Mouse (Mus musculus) lung, postnatal 0 days (tissue): Measurements from ENCODE around the gene Ly6g6d. TPM values are rescaled to one million over a fixed set of nuclear protein-coding genes. Genes with fewer than 3 reads are reported as not detected.
A peak's percentile ranks its signal among the peaks of the same experiment; 100 is the strongest.

Experiments used
- ATAC-seq: fragments of 200-750 bp; cut with Nextera tagmentation; 2 replicates; pipeline ENCODE4 v1.8.0; 2017; ENCODE audit warnings: moderate library complexity
- DNase-seq: peaks from one replicate; pipeline ENCODE4 v3.0.0-alpha.2; 2016; ENCODE audit warnings: low spot score
- H3K27ac ChIP-seq: fragments of 300-500 bp; sonication (generic); 2 replicates; pipeline ENCODE4 v1.5.1; 2014; ENCODE audit warnings: antibody characterized with exemption, mild to moderate bottlenecking, low read length, mixed read lengths
- H3K27me3 ChIP-seq: fragments of 300-500 bp; sonication (generic); replicated peaks from 2 replicates; pipeline ENCODE4 v1.6.1; 2014; ENCODE audit warnings: low read length, mixed read lengths; ENCODE audit not compliant: insufficient read depth
- H3K36me3 ChIP-seq: fragments of 300-500 bp; sonication (generic); 2 replicates; pipeline ENCODE4 v1.6.1; 2014; ENCODE audit warnings: low read length, mixed read lengths; ENCODE audit not compliant: insufficient read depth
- H3K4me1 ChIP-seq: fragments of 300-500 bp; sonication (generic); 2 replicates; pipeline ENCODE4 v1.6.1; 2014; ENCODE audit warnings: antibody characterized with exemption, low read depth, low read length, mixed read lengths; ENCODE audit not compliant: insufficient read depth
- H3K4me2 ChIP-seq: fragments of 300-500 bp; sonication (generic); replicated peaks from 2 replicates; pipeline ENCODE4 v1.6.1; 2014; ENCODE audit warnings: low read depth, mild to moderate bottlenecking, low read length, moderate library complexity, mixed read lengths
- H3K4me3 ChIP-seq: fragments of 300-500 bp; sonication (generic); 2 replicates; pipeline ENCODE4 v1.5.1; 2014; ENCODE audit warnings: low read depth, low read length
- H3K9ac ChIP-seq: fragments of 300-500 bp; sonication (generic); replicated peaks from 2 replicates; pipeline ENCODE4 v1.6.1; 2014; ENCODE audit warnings: low read depth, mild to moderate bottlenecking
- H3K9me3 ChIP-seq: fragments of 300-500 bp; sonication (generic); 2 replicates; pipeline ENCODE4 v1.6.1; 2016; ENCODE audit warnings: low read length, mixed read lengths
- CTCF ChIP-seq: IDR thresholded peaks from 2 replicates; pipeline ENCODE4 v1.5.1; 2016; ENCODE audit warnings: antibody characterized with exemption, mild to moderate bottlenecking
- EP300 ChIP-seq: IDR thresholded peaks from 2 replicates; pipeline ENCODE4 v1.6.1; 2016; ENCODE audit warnings: antibody characterized with exemption, mild to moderate bottlenecking, control low read depth
- WGBS: fragments of 180-500 bp; shearing (Covaris S2); extraction: QIAGEN DNeasy Blood & Tissue Kit; methylation state at CpG from one replicate; pipeline ENCODE4 v1.1.7; 2014; 5-methylcytosine and 5-hydroxymethylcytosine counted together
- polyA plus RNA-seq: library from polyadenylated mRNA; unstranded; fragments of >200 nt; fragmentation: Nextera tagmentation; extraction: Ambion mirVana; gene quantifications from 2 replicates; pipeline ENCODE4 v1.2.1, GENCODE M21; 2015

Ly6g6d gene
- polyA plus RNA-seq, 1 experiment from 2014 or later = 14.7 TPM

DNA sequence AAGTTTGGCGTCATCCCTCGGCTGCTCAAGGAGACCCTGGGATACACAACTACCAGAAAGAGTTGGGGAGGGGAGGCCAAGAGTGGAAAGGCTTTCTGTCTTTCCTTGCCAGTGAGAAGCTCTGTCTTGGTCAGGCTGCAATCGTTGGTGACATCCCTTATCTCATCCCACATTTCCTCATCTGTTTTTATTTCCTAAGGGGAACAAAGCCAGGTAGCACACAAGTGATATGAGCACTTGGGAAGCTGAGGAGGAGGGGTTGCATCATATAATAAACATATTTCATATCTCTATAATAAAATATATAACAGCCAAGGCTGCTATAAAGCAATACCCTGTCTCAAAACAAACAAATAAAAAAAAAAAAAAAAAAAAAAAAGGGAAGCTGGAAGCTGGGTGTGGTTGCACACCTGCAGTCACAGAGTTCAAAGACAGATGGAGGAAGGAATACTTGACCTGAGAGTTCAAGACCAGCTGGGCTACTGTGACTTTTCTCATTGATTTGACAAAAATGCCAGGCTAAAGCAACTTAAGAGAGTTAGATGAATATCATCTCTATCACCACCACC, 6.1 kb upstream of the Ly6g6d start:
- Histone ChIP-seq H3K4me1 (no peaks in the 10 kb centered on the region), H3K27ac (no peak overlapping the region), H3K9me3 (no peaks in the 10 kb centered on the region), H3K4me2 (no peak overlapping the region), H3K9ac (no peak overlapping the region), H3K36me3 (no peaks in the 10 kb centered on the region), H3K4me3 (no peak overlapping the region), H3K27me3 (no peaks in the 10 kb centered on the region)
- ATAC-seq (no peak), DNase-seq (no peak)
- 54% methylated on average over 3 of the region's 3 CpGs for whole genome bisulfite sequencing
- no peak for TF ChIP-seq CTCF
- TF ChIP-seq EP300 = no peak

DNA sequence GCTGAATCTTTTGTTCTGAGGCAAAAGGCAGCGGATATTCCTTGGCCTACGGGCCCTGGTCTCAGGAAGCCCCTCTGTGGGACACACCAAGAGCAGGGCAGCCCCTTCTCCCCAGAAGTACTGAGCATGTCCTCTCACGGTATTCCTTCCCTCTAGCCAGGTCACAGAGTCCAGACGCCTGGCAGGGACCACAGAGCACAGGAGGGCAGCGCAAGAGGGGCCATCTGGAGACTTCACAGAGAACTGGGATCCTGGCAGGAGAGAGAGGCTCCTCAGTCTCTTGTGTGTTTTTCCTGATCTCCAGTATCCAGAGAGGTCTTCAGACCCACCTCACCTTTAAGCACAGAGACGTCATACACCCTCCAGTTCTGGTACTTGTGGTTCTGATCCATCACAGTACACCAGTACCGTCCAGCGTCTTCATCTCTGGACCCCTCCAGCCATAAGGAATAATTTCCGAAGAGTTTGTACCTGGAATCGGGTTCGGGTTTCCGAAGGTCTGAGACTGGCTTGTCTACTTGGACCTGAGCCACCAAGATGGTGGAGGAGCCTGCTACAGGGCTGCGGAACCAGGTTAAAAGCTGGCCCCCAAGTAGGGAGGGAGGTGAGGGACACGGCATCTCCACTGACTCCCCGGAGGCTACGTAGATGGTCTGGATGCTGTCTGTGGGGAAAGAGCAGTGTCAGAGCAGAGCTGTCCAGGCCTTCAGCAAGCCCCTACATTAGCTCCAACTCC, 5.1 kb upstream of the Ly6g6d start:
- no peak overlapping the region for H3K4me3 ChIP-seq
- H3K9me3 ChIP-seq = no peaks in the 10 kb centered on the region
- H3K4me2 ChIP-seq = no peak overlapping the region
- H3K27ac ChIP-seq = no peak overlapping the region
- H3K9ac ChIP-seq = no peak overlapping the region
- no peaks in the 10 kb centered on the region for H3K36me3 ChIP-seq
- DNase-seq = no peak
- no peaks in the 10 kb centered on the region for H3K4me1 ChIP-seq
- WGBS = 81% methylated on average over 16 of the region's 16 CpGs
- TF ChIP-seq EP300 = no peak
- TF ChIP-seq CTCF = no peak
- no peaks in the 10 kb centered on the region for H3K27me3 ChIP-seq
- no peak for ATAC-seq

DNA sequence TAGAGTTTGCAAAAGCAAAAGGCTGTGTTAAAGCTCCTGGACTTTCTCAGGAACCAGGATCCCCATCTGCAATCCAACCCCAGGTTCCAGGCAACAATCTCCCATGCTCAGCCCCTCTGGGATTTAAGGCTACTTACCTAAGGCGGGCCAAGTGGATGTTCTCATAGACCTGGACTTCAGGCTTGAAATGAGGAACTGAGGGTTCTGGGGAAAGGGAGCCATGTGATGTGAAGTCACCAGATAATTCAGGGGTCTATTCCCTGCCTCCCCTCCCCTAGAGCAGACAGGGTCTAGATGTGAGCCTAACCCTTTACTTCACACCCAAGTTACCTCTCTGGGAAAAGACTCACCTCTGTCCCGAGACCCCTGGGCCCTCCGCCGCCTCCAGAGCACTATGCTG, 2.8 kb upstream of the Ly6g6d start:
- TF ChIP-seq CTCF (no peak), EP300 (no peak)
- DNase-seq (no peak), ATAC-seq (no peak)
- H3K27me3 ChIP-seq = no peaks in the 10 kb centered on the region
- H3K4me1 ChIP-seq = no peaks in the 10 kb centered on the region
- no peak overlapping the region for H3K4me2 ChIP-seq
- H3K4me3 ChIP-seq = no peak overlapping the region
- no peak overlapping the region for H3K27ac ChIP-seq
- H3K9me3 ChIP-seq = no peaks in the 10 kb centered on the region
- no peak overlapping the region for H3K9ac ChIP-seq
- no peaks in the 10 kb centered on the region for H3K36me3 ChIP-seq
- WGBS = 85% methylated on average over 4 of the region's 4 CpGs

DNA sequence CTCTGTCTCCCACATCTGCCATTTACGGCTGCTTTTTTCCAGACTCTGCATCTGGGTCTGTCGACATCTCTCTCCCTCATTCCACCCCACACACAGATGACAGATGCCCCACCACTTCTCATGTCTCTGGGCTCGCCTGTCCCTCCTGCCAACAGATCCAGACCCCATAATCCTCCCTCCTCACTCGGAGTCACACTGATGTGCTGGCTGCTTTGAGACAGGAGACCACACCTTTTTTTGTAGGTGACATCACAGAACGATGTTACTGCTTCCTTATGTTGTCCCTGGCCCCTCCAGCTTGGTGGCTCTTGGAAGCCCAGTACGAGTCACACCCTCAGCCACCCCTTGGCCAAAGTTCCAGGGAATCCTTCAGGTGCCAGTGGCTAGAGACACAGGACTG, 2.4 kb upstream of the Ly6g6d start:
- H3K27me3 ChIP-seq = no peaks in the 10 kb centered on the region
- TF ChIP-seq CTCF (no peak), EP300 (no peak)
- no peaks in the 10 kb centered on the region for H3K36me3 ChIP-seq
- no peak overlapping the region for H3K9ac ChIP-seq
- no peak overlapping the region for H3K4me2 ChIP-seq
- ATAC-seq = no peak
- no peaks in the 10 kb centered on the region for H3K9me3 ChIP-seq
- WGBS = 54% methylated on average over 6 of the region's 6 CpGs
- no peak overlapping the region for H3K27ac ChIP-seq
- DNase-seq = no peak
- no peak overlapping the region for H3K4me3 ChIP-seq
- H3K4me1 ChIP-seq = no peaks in the 10 kb centered on the region

DNA sequence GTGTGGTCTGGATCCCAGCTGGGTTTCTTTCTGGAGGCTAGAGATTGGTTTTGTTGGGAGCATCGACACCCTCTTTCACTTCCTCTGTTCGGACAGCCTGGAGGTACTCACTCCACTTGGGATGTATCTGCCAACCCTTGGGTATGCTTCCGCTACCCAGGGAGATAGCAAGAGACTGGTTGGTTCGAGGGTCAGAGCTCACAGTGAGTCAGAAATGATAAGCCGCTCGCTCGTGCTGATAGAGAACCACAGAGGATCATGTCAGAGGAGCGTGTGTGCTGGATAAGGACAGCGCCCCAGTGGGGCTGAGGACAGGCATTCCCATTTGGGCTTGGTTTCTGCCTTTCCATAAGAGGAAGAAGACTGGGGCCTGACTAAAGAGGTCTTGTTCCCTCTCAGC, 1.9 kb upstream of the Ly6g6d start:
- Histone ChIP-seq H3K4me1 (no peaks in the 10 kb centered on the region), H3K27ac (no peak overlapping the region), H3K9me3 (no peaks in the 10 kb centered on the region), H3K4me2 (no peak overlapping the region), H3K9ac (no peak overlapping the region), H3K36me3 (no peaks in the 10 kb centered on the region), H3K4me3 (no peak overlapping the region), H3K27me3 (no peaks in the 10 kb centered on the region)
- WGBS = 39% methylated on average over 9 of the region's 9 CpGs
- TF ChIP-seq EP300 (no peak), CTCF (no peak)
- ATAC-seq (no peak), DNase-seq (no peak)

DNA sequence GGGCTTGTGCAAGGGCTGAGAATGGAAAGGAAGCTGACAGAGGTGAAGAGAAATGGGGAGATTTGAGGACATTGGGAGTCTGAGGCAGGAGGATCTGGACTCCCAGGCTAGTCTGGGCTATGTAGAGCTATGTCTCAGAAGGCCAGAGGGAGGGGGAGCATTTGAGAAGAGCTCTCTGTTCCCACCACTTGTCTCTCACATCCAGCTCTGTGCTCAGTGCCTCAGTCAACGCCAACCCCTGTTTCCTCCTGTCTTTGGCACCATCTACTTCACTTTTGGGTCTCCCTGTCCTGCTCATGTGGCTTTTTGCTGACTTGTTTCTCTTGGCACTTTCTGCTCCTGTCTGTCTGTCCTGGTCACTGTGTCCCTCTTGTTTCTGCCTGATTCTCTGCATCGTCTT, 580 bp downstream of the Ly6g6d start:
- peak; percentile 50; the same call in 1 of the 2 replicates for ATAC-seq
- Histone ChIP-seq H3K27me3 (no peaks in the 10 kb centered on the region), H3K9ac (peak overlapping the region; percentile 36), H3K4me3 (peak overlapping the region; percentile 38), H3K9me3 (no peaks in the 10 kb centered on the region), H3K27ac (peak overlapping the region; percentile 76), H3K4me1 (no peaks in the 10 kb centered on the region), H3K36me3 (no peaks in the 10 kb centered on the region), H3K4me2 (peak overlapping the region; percentile 56)
- WGBS = 24% methylated on average over 2 of the region's 2 CpGs
- no peak for TF ChIP-seq EP300
- no peak for TF ChIP-seq CTCF
- DNase-seq = no peak
